Mouse (Mus musculus): ENCODE results near the gene Sptb.

GRCm38 (mm10) chr12:76534641-76535283, 175.6 kb downstream of the Sptb start:
- TF ChIP-seq CTCF (IDR thresholded peaks at IDR 0.05; ENCODE audit: borderline replicate concordance, insufficient read depth, low read depth, low read length) (no peak), POLR2A (IDR thresholded peaks at IDR 0.05; ENCODE audit: borderline replicate concordance, insufficient read depth, low read length) (no peak)

Data from cerebellum, adult 2 months (tissue).